Mouse (Mus musculus): ENCODE data around the gene Tac1.

GRCm38 (mm10) chr6:7554829-7555391 lies at the start of gene Tac1:
- TF ChIP-seq CTCF (IDR thresholded peaks at IDR 0.05; ENCODE audit: borderline replicate concordance, extremely low read depth, insufficient read depth, insufficient read length) (no peak), POLR2A (IDR thresholded peaks at IDR 0.05; ENCODE audit: borderline replicate concordance, extremely low read depth, insufficient read depth, insufficient read length, poor library complexity, severe bottlenecking) (no peak)

All from brain, embryonic 14.5 days (tissue).